Mouse (Mus musculus) megakaryocyte, embryonic 14.5 days (primary cell): ENCODE measurements at regions not wholly inside any gene's neighbourhood (a gene's known extent, or its start where the extent isn't known, plus 50 kb on each side); places are given as distances from the start of the nearest gene placed in this dataset.
A peak's percentile ranks its signal among the peaks of the same experiment; 100 is the strongest.

Source experiments
- H3K27me3 ChIP-seq: replicated peaks from 2 replicates; pipeline ENCODE3; 2012; ENCODE audit warnings: inconsistent platforms
- H3K36me3 ChIP-seq: replicated peaks from 2 replicates; pipeline ENCODE3; 2012; ENCODE audit warnings: low read length, inconsistent platforms, mixed read lengths
- H3K4me1 ChIP-seq: 2 replicates; pipeline ENCODE4 v1.6.1; 2012; ENCODE audit warnings: inconsistent platforms
- H3K4me3 ChIP-seq: replicated peaks from 2 replicates; pipeline ENCODE3; 2012; ENCODE audit warnings: moderate library complexity, mild to moderate bottlenecking, inconsistent platforms
- H3K9me3 ChIP-seq: 2 replicates; pipeline ENCODE4 v1.6.1; 2012; ENCODE audit warnings: inconsistent platforms
- FLI1 ChIP-seq: IDR thresholded peaks from 2 replicates; pipeline ENCODE4 v1.6.1; 2012; ENCODE audit warnings: low read length, inconsistent platforms, mixed read lengths
- GATA1 ChIP-seq: IDR thresholded peaks from 3 replicates; pipeline ENCODE4 v1.6.1; 2012; ENCODE audit warnings: mixed read lengths, low read length, inconsistent platforms, borderline replicate concordance

DNA sequence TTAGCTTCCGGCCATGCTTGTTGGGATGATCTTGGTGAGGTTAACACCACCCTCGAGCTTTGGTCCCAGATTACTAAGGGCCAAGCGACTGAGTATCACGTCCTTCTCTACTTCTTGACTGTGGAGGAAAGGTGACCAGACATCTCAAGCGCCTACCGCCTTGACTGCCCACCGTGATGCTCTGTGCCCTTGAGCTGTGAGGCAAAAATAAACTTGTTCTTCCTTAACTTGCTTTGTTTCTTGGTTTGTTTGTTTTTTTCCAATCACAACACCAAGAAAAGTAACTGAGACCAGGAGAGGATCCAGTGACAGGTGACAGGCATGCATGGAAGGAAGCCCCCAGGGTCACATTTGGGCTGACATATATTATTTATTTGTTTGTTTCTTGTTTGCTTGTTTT is 330.0 kb downstream of the Gm45692 start:
- H3K4me1 ChIP-seq, result no peaks in the 10 kb centered on the region
- H3K36me3 ChIP-seq, result no peaks in the 10 kb centered on the region
- peaks cover 28% of the 10 kb centered on the region for H3K9me3 ChIP-seq
- peak overlapping the region; percentile 5 for H3K4me3 ChIP-seq
- TF ChIP-seq FLI1 (no peak), GATA1 (no peak)
- H3K27me3 ChIP-seq, result no peaks in the 10 kb centered on the region

DNA sequence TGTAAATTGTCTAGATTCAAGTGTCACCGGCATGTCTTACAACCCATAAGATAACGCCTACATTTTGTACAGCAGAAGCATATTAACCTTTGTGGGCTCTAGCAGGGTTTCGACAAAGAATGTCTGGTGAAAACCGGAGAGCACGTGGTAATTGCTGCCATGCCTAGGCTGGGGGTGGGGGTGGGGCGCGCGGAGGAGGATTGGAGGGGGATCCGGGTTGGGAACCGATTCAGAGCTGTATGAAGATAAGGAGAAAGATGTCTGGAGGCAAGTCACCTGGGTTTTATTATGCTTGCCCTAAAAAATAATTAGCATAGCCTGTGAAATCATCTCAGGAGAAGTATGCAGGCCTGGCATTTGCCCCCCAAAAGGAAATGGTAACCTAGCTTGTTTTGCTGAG is 331.2 kb downstream of the Gm45692 start:
- TF ChIP-seq GATA1, result no peak
- no peak for TF ChIP-seq FLI1
- no peak overlapping the region for H3K4me3 ChIP-seq
- peaks cover 38% of the 10 kb centered on the region for H3K9me3 ChIP-seq
- H3K27me3 ChIP-seq, result no peaks in the 10 kb centered on the region
- H3K4me1 ChIP-seq, result no peaks in the 10 kb centered on the region
- no peaks in the 10 kb centered on the region for H3K36me3 ChIP-seq

DNA sequence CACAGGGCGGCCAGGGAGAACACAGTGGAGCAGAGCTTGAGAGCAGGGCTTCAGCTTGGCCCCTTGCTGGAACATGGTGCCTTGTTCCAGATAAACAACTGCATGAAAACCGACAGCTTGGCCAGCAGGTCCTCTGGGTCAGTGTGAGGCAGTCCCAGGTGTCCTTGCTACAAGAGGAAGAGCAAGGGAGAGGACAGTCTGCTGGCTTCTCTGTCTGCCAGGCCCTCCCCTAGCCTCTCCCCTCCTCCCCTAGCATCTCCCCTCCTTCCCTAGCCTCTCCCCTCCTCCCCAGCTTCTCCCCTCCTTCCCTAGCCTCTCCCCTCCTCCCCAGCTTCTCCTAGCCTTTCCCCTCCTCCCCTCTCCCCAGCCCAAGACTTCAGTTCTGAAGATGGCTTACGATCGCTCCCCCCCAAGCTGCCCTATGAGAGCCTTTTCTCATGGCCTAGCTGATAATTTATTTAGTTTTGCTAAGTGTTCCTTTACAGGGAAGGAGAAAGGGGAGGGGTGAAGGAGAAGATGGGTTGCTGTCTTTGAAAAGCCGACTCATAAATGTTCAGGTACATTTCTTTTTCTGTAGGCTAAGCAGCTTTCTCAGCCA is 333.7 kb downstream of the Gm45692 start:
- Histone ChIP-seq H3K4me3 (no peak overlapping the region), H3K9me3 (peaks cover 38% of the 10 kb centered on the region), H3K4me1 (no peaks in the 10 kb centered on the region), H3K27me3 (no peaks in the 10 kb centered on the region), H3K36me3 (no peaks in the 10 kb centered on the region)
- TF ChIP-seq FLI1 (no peak), GATA1 (no peak)

DNA sequence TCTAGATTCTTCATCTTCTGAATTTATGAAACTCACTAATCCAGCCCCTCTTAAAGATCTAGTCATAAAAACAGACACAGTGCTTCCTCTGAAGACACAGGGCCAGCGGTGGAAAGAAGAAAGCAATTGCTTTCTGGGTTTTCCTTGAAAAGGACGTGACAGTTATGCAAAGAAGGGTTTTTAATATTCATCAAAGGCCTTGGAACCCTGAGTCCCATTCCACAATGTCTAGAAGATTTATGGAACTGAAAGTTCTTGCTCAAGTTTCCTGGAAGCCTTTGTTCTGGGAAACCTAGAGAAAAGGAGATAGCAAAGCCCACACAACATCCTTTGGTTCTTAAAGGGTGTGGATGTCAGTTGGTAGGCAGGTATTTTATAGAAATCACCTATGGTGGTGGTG is 346.0 kb downstream of the Gm45692 start:
- Histone ChIP-seq H3K4me1 (no peaks in the 10 kb centered on the region), H3K9me3 (peaks cover 14% of the 10 kb centered on the region; the same call in 1 of the 2 replicates), H3K4me3 (no peak overlapping the region), H3K27me3 (no peaks in the 10 kb centered on the region), H3K36me3 (no peaks in the 10 kb centered on the region)
- TF ChIP-seq GATA1 (no peak), FLI1 (no peak)

DNA sequence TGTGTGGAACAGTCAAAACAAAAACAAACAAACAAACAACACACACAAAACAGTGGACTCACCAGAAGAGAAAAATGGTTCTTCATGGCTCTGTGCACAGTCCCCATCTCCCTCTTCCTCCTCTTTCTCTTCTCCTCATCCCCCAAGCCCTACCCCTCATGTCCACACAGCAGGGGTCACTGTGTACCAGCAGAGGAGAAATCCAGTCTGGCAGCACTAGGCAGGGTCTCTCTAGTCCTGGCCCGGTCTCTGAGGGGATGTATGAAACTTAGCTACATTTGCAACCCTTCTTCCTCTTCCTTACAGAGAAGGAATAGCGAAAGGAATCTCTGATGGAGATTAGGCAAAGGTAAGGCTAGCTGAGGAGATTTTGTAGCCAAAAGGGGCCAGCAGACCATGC is 349.1 kb downstream of the Gm45692 start:
- Histone ChIP-seq H3K27me3 (no peaks in the 10 kb centered on the region), H3K4me3 (no peak overlapping the region), H3K36me3 (no peaks in the 10 kb centered on the region), H3K4me1 (no peaks in the 10 kb centered on the region), H3K9me3 (0 out of 2 replicates have a peak, but pooled peaks cover 4% of the 10 kb centered on the region)
- TF ChIP-seq FLI1 (no peak), GATA1 (no peak)

DNA sequence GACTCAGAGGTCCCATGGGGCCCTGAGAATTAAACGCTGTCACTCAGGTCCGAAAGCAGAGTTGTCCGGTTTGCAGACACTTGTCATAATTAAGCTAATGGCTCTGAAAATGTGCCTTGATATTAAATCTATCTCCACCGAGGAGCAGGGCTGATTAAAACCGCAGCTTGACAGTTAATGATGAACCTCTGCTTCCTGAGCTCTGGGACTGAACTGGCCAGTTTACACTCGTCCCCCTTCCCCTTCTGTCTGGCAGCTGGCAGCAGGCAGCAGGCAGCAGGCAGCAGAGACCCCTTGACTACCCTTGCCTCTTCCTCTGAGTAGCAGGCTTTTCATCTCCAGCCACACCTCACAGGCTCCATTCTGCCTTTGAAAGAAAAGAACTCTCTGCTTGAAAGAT is 350.4 kb downstream of the Gm45692 start:
- no peaks in the 10 kb centered on the region for H3K36me3 ChIP-seq
- TF ChIP-seq FLI1 (no peak), GATA1 (no peak)
- H3K27me3 ChIP-seq, result no peaks in the 10 kb centered on the region
- H3K4me1 ChIP-seq, result no peaks in the 10 kb centered on the region
- no peak overlapping the region for H3K4me3 ChIP-seq
- H3K9me3 ChIP-seq, result no peaks in the 10 kb centered on the region

DNA sequence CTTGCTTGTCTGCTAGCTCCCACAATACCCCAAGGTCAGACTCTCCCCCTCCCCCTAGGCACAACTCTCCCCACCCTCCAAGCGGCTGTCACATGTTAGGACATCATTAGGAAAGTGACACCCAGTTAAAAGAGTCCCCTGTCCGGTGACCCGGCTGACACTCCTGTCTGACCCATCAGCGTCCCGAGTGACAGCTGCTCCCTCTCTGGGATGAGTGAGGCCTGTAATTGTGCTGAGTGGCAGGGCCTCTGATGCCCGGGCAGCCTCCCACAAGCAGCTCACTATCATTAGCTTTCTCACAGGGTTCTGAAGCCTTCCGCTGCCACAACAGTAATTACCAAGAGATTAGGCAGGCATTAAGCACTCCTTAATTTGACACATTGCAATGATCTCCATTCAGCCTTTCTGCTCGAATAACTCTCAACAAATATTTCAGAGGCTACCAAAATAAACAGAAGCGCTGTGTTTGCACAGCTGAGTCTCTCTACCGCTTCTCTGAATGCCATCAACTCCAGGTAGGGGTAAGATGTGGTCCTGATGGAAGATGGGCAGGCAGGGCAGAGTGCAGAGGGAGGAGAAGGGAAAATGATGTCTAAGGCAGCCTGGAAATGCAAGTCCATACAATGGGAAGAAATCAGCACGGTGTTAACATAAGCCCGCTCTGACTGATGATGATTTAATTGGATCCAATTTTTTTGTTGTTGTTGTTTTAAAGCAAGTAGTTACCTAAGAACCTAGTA is 352.6 kb downstream of the Gm45692 start:
- Histone ChIP-seq H3K27me3 (no peaks in the 10 kb centered on the region), H3K9me3 (no peaks in the 10 kb centered on the region), H3K4me1 (no peaks in the 10 kb centered on the region), H3K36me3 (no peaks in the 10 kb centered on the region), H3K4me3 (no peak overlapping the region)
- TF ChIP-seq FLI1, result no peak
- no peak for TF ChIP-seq GATA1

DNA sequence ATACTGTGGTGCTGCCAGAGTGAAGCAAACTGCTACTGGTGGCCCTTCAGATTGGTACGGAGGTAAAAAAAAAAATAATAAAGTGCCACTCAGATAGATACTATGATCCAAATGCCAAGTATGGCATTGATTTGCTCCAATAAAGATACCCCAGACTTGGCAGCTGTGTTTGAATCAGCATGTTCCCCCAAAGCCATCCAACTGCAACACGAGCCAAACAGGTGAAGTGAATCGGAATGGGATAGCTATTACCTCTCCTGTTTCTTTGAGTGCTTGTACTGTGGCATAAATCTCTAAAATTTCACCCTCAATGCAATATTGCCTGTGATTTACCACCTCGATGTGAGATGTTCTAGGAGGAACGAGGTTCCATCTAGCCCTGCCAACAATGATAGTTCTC is 365.4 kb downstream of the Gm45692 start:
- Histone ChIP-seq H3K4me3 (no peak overlapping the region), H3K36me3 (no peaks in the 10 kb centered on the region), H3K4me1 (no peaks in the 10 kb centered on the region), H3K9me3 (peaks cover 25% of the 10 kb centered on the region; the same call in 1 of the 2 replicates), H3K27me3 (no peaks in the 10 kb centered on the region)
- TF ChIP-seq FLI1 (no peak), GATA1 (no peak)

DNA sequence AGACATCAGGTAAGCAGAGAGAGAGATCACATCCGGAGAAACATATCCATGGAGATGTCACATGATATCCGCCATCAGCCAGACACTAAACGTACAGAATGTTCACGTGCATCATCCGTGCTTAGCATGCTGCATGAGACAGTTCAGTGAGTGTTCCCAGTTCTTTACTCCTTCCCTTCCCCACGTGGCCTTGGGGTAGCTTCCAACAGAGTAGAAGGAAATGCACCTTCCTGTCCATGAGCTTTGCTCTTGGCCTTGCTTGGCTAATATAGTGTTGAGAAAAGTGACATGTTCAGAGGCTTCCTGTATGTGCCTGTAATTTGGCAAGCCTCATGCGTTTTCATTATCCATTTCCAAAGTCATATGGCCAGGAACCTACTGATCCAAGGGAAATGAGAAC is 368.5 kb downstream of the Gm45692 start:
- Histone ChIP-seq H3K4me1 (no peaks in the 10 kb centered on the region), H3K4me3 (no peak overlapping the region), H3K36me3 (no peaks in the 10 kb centered on the region), H3K27me3 (no peaks in the 10 kb centered on the region), H3K9me3 (peaks cover 21% of the 10 kb centered on the region; the same call in 1 of the 2 replicates)
- TF ChIP-seq GATA1 (no peak), FLI1 (no peak)

DNA sequence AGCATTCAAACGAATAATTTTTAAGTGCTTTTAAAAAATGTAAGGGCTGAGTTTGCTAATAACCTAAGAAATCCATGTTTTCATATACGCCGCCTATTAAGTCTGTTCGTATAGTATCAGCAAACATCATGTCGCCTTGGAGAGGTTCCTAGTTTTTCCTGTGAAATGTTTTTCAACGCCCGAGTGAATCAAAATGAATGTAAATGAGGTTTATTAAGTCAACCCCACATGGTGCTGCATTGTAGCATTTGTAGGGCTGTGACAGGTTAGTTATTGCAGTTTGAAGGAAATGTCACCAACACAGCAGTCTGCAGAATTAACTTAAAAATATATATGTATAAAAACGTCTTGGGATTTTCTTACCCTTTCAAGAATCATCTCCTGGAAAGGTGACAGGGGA is 369.3 kb downstream of the Gm45692 start:
- Histone ChIP-seq H3K4me1 (no peaks in the 10 kb centered on the region), H3K9me3 (peaks cover 18% of the 10 kb centered on the region; the same call in 1 of the 2 replicates), H3K27me3 (no peaks in the 10 kb centered on the region), H3K36me3 (no peaks in the 10 kb centered on the region), H3K4me3 (no peak overlapping the region)
- TF ChIP-seq GATA1, result no peak
- no peak for TF ChIP-seq FLI1
